Mouse (Mus musculus) lung, postnatal 0 days (tissue): ENCODE results near the gene Tmprss6. TPM values are rescaled to one million over a fixed set of nuclear protein-coding genes. Genes with fewer than 3 reads are reported as not detected.

ENCODE experiments used
- ATAC-seq: fragments of 200-750 bp; cut with Nextera tagmentation; 2 replicates; pipeline ENCODE4 v1.8.0; 2017; ENCODE audit warnings: moderate library complexity
- DNase-seq: peaks from one replicate; pipeline ENCODE4 v3.0.0-alpha.2; 2016; ENCODE audit warnings: low spot score
- H3K27ac ChIP-seq: fragments of 300-500 bp; sonication (generic); 2 replicates; pipeline ENCODE4 v1.5.1; 2014; ENCODE audit warnings: antibody characterized with exemption, mild to moderate bottlenecking, low read length, mixed read lengths
- H3K27me3 ChIP-seq: fragments of 300-500 bp; sonication (generic); replicated peaks from 2 replicates; pipeline ENCODE4 v1.6.1; 2014; ENCODE audit warnings: low read length, mixed read lengths; ENCODE audit not compliant: insufficient read depth
- H3K36me3 ChIP-seq: fragments of 300-500 bp; sonication (generic); 2 replicates; pipeline ENCODE4 v1.6.1; 2014; ENCODE audit warnings: low read length, mixed read lengths; ENCODE audit not compliant: insufficient read depth
- H3K4me1 ChIP-seq: fragments of 300-500 bp; sonication (generic); 2 replicates; pipeline ENCODE4 v1.6.1; 2014; ENCODE audit warnings: antibody characterized with exemption, low read depth, low read length, mixed read lengths; ENCODE audit not compliant: insufficient read depth
- H3K4me2 ChIP-seq: fragments of 300-500 bp; sonication (generic); replicated peaks from 2 replicates; pipeline ENCODE4 v1.6.1; 2014; ENCODE audit warnings: low read depth, mild to moderate bottlenecking, low read length, moderate library complexity, mixed read lengths
- H3K4me3 ChIP-seq: fragments of 300-500 bp; sonication (generic); 2 replicates; pipeline ENCODE4 v1.5.1; 2014; ENCODE audit warnings: low read depth, low read length
- H3K9ac ChIP-seq: fragments of 300-500 bp; sonication (generic); replicated peaks from 2 replicates; pipeline ENCODE4 v1.6.1; 2014; ENCODE audit warnings: low read depth, mild to moderate bottlenecking
- H3K9me3 ChIP-seq: fragments of 300-500 bp; sonication (generic); 2 replicates; pipeline ENCODE4 v1.6.1; 2016; ENCODE audit warnings: low read length, mixed read lengths
- CTCF ChIP-seq: IDR thresholded peaks from 2 replicates; pipeline ENCODE4 v1.5.1; 2016; ENCODE audit warnings: antibody characterized with exemption, mild to moderate bottlenecking
- EP300 ChIP-seq: IDR thresholded peaks from 2 replicates; pipeline ENCODE4 v1.6.1; 2016; ENCODE audit warnings: antibody characterized with exemption, mild to moderate bottlenecking, control low read depth
- WGBS: fragments of 180-500 bp; shearing (Covaris S2); extraction: QIAGEN DNeasy Blood & Tissue Kit; methylation state at CpG from one replicate; pipeline ENCODE4 v1.1.7; 2014; 5-methylcytosine and 5-hydroxymethylcytosine counted together
- polyA plus RNA-seq: library from polyadenylated mRNA; unstranded; fragments of >200 nt; fragmentation: Nextera tagmentation; extraction: Ambion mirVana; gene quantifications from 2 replicates; pipeline ENCODE4 v1.2.1, GENCODE M21; 2015

Tmprss6 gene
- polyA plus RNA-seq, 1 experiment from 2014 or later = 0.23 TPM

GRCm38 (mm10) chr15:78413083-78413718 is 55.2 kb downstream of the Tmprss6 start:
- no peak overlapping the region for H3K4me2 ChIP-seq
- ATAC-seq = no peak
- H3K9ac ChIP-seq = no peak overlapping the region
- peaks cover 6% of the 10 kb centered on the region; the same call in 1 of the 2 replicates for H3K4me1 ChIP-seq
- TF ChIP-seq CTCF (no peak), EP300 (no peak)
- H3K4me3 ChIP-seq = no peak overlapping the region
- no peak for DNase-seq
- no peaks in the 10 kb centered on the region for H3K27me3 ChIP-seq
- no peak overlapping the region for H3K27ac ChIP-seq
- H3K36me3 ChIP-seq = no peaks in the 10 kb centered on the region
- no peaks in the 10 kb centered on the region for H3K9me3 ChIP-seq
- WGBS = 80% methylated on average over 14 of the region's 14 CpGs

- Histone ChIP-seq H3K36me3 (no peaks in the 10 kb centered on the region), H3K4me3 (peak overlapping the region; percentile 8; the same call in 1 of the 2 replicates), H3K9me3 (no peaks in the 10 kb centered on the region), H3K27me3 (no peaks in the 10 kb centered on the region), H3K4me2 (peak overlapping the region; percentile 12; the same call in 1 of the 2 replicates), H3K27ac (no peak overlapping the region), H3K4me1 (peaks cover 11% of the 10 kb centered on the region; the same call in 1 of the 2 replicates), H3K9ac (no peak overlapping the region)
- 37% methylated on average over 12 of the region's 12 CpGs for WGBS
- no peak for DNase-seq
- no peak for ATAC-seq
- TF ChIP-seq CTCF (no peak), EP300 (no peak)
These were observed 58.8 kb downstream of the Tmprss6 start for GRCm38 (mm10) chr15:78409570-78410052.

GRCm38 (mm10) chr15:78406293-78406934 is 62.0 kb downstream of the Tmprss6 start, which contains the start of gene Mpst:
TSS of gene Mpst (plus strand) at chr15:78406416.
- Histone ChIP-seq H3K4me2 (peak within 1 kb of the TSS; percentile 80), H3K4me3 (peak within 1 kb of the TSS; percentile 73), H3K36me3 (no peaks in the 10 kb centered on the region), H3K27me3 (no peaks in the 10 kb centered on the region), H3K9ac (peak within 1 kb of the TSS; percentile 68), H3K4me1 (peaks cover 32% of the 10 kb centered on the region), H3K27ac (peak within 1 kb of the TSS; percentile 98), H3K9me3 (no peaks in the 10 kb centered on the region)
- DNase-seq (peak; percentile 96), ATAC-seq (peak; percentile 75)
- TF ChIP-seq CTCF = 0 out of 2 replicates have a peak, but pooled peaks have one; percentile 8
- TF ChIP-seq EP300 = peak; percentile 41; the same call in 1 of the 2 replicates
- under 1% methylated on average over 39 of the region's 40 CpGs for WGBS

- Histone ChIP-seq H3K27ac (peak within 1 kb of the TSS; percentile 98), H3K36me3 (no peaks in the 10 kb centered on the region), H3K4me3 (peak within 1 kb of the TSS; percentile 73), H3K9ac (peak within 1 kb of the TSS; percentile 68), H3K4me1 (peaks cover 39% of the 10 kb centered on the region), H3K4me2 (peak within 1 kb of the TSS; percentile 80), H3K9me3 (no peaks in the 10 kb centered on the region), H3K27me3 (no peaks in the 10 kb centered on the region)
- ATAC-seq = peak; percentile 85
- peak; percentile 99 for DNase-seq
- peak; percentile 82 for TF ChIP-seq EP300
- TF ChIP-seq CTCF = no peak
- WGBS = 2% methylated on average over 33 of the region's 34 CpGs
These were observed 62.8 kb downstream of the Tmprss6 start, which contains the start of gene Tst for GRCm38 (mm10) chr15:78405517-78406211. TSS of gene Tst (minus strand) at chr15:78405907.

DNA sequence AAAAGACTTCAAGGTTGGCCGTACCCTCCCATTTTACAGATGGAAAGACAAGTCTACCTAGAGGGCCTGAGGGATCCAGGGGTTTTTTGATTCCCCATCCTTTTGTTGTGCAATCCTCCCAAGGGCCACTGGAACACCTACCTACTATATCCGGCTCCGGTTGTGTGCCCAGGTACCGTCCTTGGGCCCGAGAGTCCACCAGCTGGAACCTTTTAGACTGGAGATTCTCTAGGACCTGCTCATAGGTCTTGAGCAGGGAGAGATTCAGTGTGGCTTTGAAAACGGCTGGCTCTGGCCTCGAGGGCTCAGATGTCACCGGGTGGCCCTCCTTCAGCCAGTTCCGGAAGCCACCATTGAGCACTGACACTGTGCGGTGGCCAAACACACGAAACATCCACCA is 63.3 kb downstream of the Tmprss6 start:
- no peak for DNase-seq
- WGBS = 36% methylated on average over 11 of the region's 11 CpGs
- Histone ChIP-seq H3K9ac (peak overlapping the region; percentile 38), H3K36me3 (no peaks in the 10 kb centered on the region), H3K27me3 (no peaks in the 10 kb centered on the region), H3K4me2 (peak overlapping the region; percentile 80), H3K27ac (peak overlapping the region; percentile 98), H3K4me3 (peak overlapping the region; percentile 73), H3K9me3 (no peaks in the 10 kb centered on the region), H3K4me1 (peaks cover 39% of the 10 kb centered on the region)
- no peak for ATAC-seq
- TF ChIP-seq CTCF (no peak), EP300 (no peak)

DNA sequence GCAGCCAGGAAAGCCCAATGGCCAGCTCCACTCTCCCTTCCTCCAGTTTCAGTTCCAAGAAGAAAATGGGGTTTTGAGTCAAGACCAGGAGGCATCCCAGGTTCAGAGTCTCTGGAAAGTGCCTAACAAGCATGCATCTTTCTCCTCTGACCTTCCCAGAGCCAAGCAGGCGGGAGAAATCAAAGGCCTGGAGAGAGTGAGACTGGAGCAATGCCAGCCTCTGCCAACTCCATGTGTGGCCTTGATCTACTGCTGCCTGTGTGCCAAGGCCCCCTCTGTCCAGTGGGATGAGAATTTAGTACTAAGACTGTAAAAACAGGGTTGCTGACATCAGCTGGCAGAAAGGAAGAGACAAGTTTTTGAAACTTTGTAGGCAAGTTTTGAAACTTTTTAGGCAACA is 64.5 kb downstream of the Tmprss6 start:
- H3K36me3 ChIP-seq = no peaks in the 10 kb centered on the region
- peak overlapping the region; percentile 98 for H3K27ac ChIP-seq
- DNase-seq (peak; percentile 72), ATAC-seq (no peak)
- peak overlapping the region; percentile 73; the same call in 1 of the 2 replicates for H3K4me3 ChIP-seq
- no peak overlapping the region for H3K9ac ChIP-seq
- peaks cover 39% of the 10 kb centered on the region for H3K4me1 ChIP-seq
- H3K27me3 ChIP-seq = no peaks in the 10 kb centered on the region
- WGBS = 25% methylated on average over 1 of the region's 1 CpGs
- no peak for TF ChIP-seq CTCF
- TF ChIP-seq EP300 = no peak
- no peaks in the 10 kb centered on the region for H3K9me3 ChIP-seq
- H3K4me2 ChIP-seq = peak overlapping the region; percentile 80
